Mouse (Mus musculus): Measurements from ENCODE around the gene Calhm1.
A peak's percentile ranks its signal among the peaks of the same experiment; 100 is the strongest.
"Not testable (repeated sequence)": the region's sequence is repeated elsewhere in the genome, so short reads cannot be mapped to it uniquely, and the experiment has no call there.

The Calhm1 gene

DNA sequence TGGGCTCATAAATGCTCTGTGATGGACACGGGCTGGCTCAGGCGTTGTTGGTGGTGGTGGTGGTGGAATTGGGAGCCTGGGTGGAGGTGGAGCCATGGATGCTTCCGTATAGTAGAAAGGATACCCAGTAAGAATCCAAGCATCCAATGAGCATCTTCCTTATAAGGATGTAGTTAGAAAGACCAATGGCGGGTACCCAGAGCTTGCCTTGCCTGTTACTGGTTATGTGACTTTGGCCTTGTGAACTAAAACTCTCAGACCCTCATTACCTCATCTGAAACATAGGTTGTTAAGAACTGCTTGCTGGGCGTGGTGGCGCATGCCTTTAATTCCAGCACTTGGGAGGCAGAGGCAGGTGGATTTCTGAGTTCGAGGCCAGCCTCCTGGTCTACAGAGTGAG lies 9.7 kb upstream of the Calhm1 start:
- DNase-seq (ENCODE audit: low read depth, low spot score): no peak

DNA sequence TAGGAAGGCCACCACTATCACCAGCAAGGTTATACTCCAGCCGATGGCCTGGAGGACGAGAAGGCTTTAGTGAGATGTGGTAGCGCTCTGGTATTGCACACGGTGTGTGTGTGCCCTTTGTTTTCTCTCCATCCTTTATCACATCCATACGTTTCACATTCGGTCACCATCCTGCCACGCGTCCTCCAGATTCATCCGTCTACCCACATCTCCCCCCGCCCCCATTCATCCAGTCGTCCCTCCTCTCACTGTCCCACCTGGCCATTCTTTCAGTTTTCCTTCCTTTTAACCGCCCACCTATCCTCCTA lies 8.0 kb upstream of the Calhm1 start:
- DNase-seq (ENCODE audit: low read depth, low spot score): no peak

DNA sequence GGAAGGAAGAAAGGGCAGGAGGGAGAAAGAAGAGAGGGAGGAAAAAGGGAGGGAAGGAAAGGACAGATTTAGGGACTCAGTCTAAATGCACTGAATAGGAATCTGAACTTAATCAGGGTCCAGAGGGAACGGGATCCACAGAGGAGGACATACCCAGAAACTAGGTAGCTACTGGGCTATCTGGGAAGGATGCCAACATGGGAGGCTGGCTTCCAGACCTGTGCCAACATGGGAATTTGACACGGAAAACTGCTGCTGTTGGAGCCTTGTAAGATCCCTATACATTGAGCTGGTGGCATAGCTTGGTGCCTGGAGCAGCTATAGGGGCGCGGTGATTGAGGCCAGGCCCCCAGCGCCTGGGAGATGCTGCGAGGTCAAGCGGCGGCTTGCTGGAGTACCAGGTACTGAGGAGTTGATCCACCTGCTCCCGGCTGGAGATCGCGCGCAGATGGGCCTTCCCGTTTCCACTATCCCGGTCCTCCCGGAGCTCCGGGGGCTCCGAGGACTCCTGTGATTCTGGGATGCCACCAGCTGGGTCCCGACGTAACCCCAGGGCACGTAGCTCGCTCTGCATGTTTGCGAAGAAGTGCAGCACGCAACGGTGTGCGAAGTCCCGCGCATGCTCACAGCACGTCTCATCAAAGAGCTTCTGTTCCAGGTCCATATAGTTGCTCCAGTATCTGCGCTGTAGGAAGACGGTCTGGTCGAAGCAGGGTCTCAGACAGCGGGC lies 7.4 kb upstream of the Calhm1 start:
- DNase-seq (ENCODE audit: low read depth, low spot score): no peak

DNA sequence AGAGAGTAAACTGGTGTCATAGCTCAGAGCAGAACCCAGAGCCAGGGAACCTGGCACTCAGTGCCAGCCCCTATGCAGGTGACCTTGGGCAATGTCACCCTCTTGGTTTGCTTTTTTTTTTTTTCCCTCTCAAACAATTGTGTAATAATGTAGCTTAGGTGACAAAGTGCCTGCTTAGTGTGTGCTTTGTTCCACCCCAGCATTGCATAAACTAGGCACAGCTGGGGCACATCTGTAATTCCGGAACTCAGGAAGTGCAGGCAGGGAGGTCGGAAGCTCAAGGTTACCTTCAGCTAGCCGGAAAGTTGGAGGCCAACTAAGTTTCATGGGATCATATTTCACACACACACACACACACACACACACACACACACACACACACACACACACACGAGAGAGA lies 5.8 kb upstream of the Calhm1 start:
- DNase-seq (ENCODE audit: low read depth, low spot score): no peak

DNA sequence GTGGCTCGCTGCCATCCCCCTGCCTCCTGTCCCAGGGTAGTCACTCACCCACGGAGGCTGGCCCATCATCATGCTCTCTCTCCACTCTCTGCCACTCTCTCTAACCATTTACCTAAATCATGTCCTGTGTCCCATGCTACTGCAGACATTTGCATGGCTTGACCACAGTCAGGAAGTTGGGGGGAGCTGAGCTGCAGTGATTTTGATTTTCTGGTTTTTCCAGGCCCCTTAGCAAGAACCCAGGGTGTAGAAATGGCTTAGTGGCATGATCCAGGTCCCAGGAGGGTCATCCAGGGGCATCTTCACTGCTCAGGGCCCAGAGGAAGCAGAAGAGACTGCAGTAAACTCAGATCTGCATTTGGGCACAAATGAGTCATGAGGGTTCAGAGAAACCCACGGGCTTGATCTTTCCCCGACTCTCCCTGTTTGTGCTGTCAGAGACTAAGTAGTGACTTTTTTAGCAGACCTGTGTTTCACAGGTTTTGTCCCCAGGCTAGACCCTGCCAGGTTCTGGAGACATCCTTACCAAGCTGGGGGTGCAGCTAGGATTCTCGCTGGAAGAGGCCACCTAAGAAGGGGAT lies 4.3 kb upstream of the Calhm1 start:
- DNase-seq (ENCODE audit: low read depth, low spot score): no peak

DNA sequence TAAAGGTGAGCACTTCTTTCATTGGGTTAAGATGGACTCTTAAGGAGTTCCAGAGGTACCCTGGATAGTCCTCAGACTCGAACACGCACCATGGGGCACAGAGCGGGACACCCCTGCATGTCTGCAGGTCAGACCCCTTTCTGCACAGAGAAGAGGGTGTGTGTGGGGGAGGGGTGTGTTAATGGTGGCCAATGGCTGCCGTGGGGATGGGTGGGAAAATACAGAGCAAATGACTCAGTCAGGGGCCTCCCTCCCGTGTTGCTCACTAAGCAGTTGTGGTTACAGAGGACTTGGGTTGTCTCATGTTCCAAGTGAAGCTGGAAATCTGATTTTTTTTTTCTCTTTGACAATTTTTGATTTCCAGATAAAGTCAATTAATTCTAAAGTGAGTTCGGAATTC lies 1.6 kb downstream of the Calhm1 start:
- no peak for DNase-seq (ENCODE audit: low read depth, low spot score)

DNA sequence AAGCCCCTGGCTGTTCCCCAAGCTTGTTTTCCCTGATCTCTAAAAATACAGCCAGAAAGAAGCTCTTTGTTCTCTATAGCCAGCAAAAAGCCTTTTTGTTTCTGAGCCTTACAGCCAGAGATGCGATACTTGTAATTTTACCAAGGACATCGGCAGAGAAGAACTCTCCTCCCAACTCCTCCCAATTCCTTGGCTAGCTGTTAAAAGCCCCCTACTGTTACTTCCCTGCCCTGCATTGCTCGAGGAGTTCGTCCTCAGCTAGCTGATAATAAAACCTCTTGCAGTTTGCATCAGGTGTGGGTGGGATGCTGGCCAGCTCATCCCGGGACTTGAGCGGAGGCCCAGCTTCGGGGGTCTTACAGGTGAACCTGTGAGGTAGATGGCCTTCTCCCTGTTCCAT lies 4.4 kb downstream of the Calhm1 start:
- DNase-seq (ENCODE audit: low read depth, low spot score): not testable (repeated sequence)

DNA sequence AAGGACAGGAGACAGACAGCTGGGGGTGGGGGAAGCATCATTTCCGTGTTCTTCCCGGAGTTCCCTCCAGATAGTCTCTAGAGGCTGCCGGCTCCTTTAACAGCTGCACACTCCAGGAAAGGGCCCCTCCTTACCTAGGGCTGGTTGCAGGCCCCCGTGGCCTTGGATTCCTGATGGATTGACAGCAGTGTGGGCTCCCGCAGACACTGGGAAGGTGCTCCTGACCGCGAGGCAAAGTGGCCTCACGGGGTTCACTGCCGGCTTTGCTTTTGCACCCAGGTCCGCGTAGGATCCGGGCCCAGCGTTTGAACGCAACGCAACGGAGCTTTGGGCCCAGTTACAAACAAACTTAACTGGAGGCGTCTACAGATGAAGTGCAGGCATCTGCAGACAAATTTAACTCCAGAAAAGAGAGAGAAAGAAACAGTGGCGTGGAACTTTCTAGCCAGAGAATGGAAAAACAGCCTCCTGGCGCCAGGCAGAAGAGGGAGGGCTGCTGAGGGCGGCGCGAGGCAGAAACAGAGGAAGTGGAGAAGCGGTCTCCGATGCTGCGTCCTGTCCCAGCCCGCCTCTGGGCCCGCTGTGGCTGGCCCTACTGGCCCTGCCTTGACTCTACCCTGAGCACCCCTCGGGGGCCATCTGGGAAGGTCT lies 6.2 kb downstream of the Calhm1 start, which contains the start of gene Calhm2:
Calhm2 (minus strand) TSS at position 524 of the 651 bp plus-strand sequence.
- DNase-seq (ENCODE audit: low read depth, low spot score): no peak

DNA sequence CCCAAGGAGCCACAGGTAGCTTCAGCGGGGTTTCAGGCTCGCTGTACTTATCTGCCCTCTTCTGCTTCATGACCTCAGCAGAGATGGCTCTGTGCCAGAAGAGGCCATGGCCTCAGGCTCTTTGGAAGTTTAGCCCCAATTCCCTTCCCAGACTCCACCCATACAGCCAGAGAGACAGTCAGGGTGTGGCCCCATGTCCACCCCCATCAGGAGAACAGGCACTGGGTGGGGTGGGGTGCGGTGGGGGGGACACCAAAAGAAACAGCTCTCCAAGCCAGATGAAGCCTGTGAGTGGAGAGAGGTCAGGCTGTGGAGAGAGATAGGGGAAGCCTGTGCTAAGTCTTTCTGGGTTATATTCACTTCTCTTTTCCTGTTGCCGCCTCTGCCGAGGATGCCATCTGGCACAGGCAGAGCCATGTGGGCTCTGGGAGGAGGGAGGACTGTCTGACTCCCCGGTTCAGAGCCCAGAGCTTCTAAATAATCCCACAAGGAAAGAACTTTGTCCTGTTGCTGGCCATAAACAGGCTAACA lies 6.9 kb downstream of the Calhm1 start:
- DNase-seq (ENCODE audit: low read depth, low spot score): no peak

DNA sequence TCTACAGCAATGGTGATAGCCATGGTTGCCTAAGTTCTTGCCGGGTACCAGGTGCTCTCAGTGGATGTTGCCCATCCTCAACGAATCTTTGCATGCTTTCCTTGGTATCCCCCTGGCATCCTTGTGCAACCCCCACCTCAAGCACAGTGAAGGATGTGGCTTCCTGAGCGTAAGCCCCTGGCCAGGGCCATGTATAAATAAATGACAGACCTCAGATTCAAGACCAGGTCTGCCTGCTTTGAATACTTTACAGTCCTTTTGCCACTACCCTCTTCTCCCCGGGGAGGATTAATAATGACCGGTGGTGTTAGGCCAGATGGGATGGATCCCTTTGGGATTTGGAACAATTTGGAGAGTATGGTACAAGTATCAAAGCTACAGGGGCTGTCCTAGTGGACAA lies 7.9 kb downstream of the Calhm1 start:
- no peak for DNase-seq (ENCODE audit: low read depth, low spot score)

DNA sequence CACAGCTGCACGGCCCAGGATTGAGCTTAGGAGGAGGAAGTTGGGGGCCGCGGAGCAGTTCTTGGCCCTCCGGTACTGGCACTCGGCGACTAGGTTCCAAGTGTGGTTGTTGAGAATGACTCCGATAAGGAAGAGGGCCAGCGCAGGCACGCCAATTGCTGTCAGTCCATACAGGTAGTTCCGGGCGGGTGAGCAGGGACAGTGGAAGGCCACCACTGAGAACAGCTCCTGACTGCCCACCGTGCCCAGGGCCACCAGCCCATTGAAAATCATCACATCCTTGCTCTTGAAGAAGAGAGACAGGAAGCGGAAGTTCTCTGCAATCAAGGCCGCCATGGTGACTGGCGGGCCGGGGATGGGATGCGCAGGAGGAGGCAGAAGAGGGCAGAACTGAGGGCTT lies 8.5 kb downstream of the Calhm1 start:
- no peak for DNase-seq (ENCODE audit: low read depth, low spot score)

DNA sequence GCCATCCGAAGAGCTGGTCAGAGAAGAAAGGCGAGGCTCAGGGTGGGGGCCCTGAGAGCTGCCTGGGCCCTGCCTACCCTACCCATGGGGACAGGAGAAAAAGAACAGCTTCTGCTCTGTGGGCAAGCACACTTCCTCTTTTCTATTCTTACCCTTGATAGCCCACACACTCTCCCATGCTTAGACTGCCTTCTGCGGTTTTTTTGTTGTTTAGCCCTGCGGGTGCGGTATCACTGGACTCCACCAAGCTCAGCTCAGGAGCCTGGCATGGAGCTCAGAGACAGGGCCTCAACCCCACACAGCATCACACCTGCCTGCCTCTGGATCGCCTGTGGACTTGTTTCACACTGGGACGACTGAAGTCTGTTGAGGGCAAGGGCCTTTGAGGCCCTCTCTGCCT lies 10.9 kb downstream of the Calhm1 start:
- no peak for DNase-seq (ENCODE audit: low read depth, low spot score)

DNA sequence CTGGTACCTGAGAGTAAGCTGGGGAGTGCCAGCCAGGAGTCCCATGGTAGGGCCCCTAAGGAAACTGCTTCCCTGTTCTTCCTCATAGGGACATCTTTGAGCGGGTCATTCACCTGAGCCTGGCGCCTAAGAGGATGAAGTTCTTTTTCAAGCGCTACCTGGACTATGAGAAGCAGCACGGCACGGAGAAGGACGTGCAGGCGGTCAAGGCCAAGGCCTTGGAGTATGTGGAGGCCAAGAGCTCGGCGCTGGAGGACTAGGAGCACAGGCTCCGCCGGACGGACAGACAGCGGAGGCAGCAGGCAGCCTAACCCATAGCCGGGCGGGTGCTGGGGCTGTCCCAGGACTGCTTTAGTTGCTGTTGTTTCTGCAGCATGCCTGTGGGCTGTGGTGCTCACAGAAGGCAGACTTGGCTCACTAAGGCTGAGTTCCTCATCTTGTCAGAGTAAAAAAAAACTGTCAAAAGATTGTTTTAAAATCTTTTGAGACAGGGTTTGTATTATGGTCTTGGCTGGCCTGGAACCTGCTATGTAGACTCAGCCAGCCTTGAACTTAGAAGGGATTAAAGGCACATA lies 13.4 kb downstream of the Calhm1 start:
- no peak for DNase-seq (ENCODE audit: low read depth, low spot score)

DNA sequence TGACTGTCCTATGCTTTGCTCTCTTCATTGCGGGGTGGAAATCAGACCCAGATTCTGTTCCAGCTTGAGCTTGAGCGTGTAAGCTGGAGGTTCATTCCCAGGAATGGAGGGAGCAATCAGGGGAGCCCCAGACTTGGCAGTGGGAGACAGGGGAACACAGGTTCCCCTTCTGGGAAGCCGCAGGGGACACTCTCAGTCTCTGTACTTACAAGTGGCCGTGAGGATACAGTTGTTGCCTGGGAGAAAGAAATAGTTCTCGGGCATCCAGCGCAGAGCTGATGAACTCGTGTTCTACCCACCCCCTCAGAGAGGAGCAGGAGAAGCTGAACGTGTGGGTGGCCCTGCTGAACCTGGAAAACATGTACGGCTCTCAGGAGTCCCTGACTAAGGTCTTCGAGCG lies 15.2 kb downstream of the Calhm1 start:
- no peak for DNase-seq (ENCODE audit: low read depth, low spot score)

DNA sequence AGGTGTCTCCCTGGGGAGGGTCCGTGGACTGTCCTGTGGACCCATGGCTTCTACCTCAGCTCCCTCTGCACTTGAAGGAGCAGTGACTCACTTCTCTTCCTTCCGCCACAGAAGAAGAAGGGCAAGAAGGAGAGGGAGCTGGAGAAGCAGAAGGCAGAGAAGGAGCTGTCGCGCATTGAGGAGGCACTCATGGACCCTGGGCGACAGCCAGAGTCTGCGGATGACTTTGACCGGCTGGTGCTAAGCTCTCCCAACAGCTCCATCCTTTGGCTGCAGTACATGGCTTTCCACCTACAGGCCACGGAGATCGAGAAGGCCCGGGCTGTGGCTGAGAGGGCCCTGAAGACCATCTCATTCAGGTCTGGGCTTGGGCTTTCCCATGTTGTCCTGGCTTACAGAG lies 15.9 kb downstream of the Calhm1 start:
- DNase-seq (ENCODE audit: low read depth, low spot score): no peak

DNA sequence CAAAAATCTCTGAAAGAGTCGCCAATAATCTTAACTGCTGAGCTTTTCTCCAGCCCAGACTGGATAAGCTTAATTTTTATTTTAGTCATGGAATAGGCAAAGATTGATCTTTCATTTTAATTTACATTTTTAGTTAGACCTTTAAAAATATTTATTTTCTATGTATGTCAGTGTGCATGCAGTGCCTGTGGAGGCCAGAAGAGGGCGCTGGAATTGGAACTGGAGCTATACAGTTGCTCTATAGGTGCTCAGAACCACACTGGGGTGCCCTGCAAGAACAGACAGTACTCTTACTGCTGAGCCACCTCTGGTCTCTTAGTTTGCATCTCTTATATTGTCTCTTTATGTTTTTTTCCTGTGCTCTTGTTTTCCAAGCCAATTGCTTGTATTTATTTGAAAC lies 21.3 kb downstream of the Calhm1 start:
- DNase-seq (ENCODE audit: low read depth, low spot score): no peak

DNA sequence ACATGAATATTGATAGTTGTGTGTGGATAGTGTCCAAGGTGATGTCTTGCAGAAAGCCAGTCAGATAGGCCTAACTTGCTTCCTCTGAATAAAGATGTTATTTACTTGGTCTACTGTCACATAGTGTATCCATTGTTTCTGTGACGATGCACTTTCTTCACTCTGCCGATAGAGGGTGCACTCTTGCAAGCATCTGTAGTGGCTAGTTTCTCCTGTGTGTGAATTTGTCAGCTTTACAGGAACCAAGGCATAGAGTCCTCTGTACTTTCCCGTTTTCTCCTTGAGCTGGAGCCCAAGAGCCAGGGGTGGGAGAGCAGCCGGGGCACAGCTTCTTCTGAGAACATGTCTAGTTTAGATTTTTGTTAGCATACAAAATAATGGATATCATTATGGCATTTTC lies 23.0 kb downstream of the Calhm1 start:
- peak; percentile 32 for DNase-seq (ENCODE audit: low read depth, low spot score)

DNA sequence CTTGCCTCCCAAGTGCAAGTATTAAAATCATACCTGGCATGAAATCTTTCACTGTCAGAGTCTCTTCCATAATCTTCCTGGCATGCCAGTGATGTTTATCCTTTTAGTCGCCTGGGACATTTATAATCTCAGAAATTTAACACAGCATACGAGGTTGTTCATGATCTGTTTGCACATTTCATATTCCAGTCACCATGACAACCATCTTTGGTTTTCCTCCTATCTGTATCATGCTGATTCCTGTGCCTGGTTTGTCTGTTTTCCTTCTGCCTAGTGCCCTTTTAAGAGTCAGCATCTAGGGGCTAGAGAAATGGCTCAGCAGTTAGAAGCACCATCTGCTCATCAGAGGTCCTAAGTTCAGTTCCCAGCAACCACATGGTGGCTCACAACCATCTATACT lies 25.4 kb downstream of the Calhm1 start:
- DNase-seq (ENCODE audit: low read depth, low spot score): no peak

DNA sequence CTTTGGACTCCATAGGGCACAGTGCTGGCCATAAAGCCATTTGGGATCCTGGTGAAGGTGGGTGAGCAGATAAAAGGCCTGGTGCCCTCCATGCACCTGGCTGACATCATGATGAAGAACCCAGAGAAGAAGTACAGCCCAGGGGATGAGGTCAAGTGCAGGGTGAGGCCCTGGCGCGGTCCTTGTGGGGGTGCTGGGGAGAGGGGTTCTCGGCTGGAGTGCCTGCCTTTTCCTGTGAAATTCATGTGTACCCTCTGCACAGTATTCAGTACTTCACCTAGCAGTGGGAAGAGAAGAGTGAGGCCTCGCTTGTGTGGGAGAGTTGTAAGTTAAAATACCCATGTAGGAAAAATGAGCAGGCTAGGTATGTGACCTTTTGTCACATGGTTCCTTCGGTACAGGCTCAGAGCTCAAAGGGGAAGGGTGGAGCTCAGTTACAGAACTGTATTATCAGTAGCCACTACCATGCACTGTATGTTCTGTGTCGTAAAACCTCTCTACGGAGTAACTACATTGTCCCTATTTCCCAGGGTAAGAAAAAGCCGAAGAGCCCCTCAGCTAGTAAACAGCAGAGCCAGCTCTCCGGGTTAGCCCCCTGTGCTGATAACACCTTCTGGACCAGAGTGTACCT lies 39.3 kb downstream of the Calhm1 start:
- DNase-seq (ENCODE audit: low read depth, low spot score): no peak

DNA sequence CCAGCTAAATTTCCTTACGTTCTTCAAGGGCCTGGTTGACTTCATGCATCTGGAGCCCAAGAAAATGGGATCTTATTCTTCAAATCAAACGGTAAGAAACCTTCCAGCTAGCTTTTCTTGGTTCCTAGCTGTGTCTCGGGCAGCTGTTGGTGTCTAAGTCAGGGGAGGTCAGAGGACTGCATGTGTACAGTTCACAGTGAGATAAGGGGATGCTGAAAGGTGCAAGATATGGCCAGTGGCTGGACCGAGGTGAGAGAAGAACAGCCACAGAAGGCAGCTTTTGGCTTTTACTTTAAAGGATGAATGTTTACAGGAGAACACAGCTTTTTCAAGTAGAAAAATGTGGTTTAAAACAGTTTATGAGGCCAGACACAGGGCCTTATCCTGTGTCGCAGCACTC lies 43.0 kb downstream of the Calhm1 start:
- no peak for DNase-seq (ENCODE audit: low read depth, low spot score)
